Mouse (Mus musculus) kidney, embryonic 14.5 days (tissue): Measurements from ENCODE around the gene Trp53i13. TPM values are rescaled to one million over a fixed set of nuclear protein-coding genes. Genes with fewer than 3 reads are reported as not detected.

ENCODE experiments used
- ATAC-seq: fragments of 200-750 bp; cut with Nextera tagmentation; 2 replicates; pipeline ENCODE4 v1.8.0; 2017; ENCODE audit warnings: moderate number of reproducible peaks, mild to moderate bottlenecking, moderate TSS enrichment, moderate library complexity; ENCODE audit not compliant: low FRiP score, low TSS enrichment
- H3K27ac ChIP-seq: fragments of 300-500 bp; sonication (generic); 2 replicates; pipeline ENCODE4 v1.5.1; 2014; ENCODE audit warnings: low read depth, mild to moderate bottlenecking, low read length, moderate library complexity, mixed read lengths
- H3K27me3 ChIP-seq: fragments of 300-500 bp; sonication (generic); 2 replicates; pipeline ENCODE4 v1.6.1; 2014; ENCODE audit warnings: mild to moderate bottlenecking, low read length; ENCODE audit not compliant: control insufficient read depth, insufficient read depth
- H3K36me3 ChIP-seq: fragments of 300-500 bp; sonication (generic); 2 replicates; pipeline ENCODE4 v1.6.1; 2014; ENCODE audit warnings: low read length, mixed read lengths; ENCODE audit not compliant: control insufficient read depth, insufficient read depth
- H3K4me1 ChIP-seq: fragments of 300-500 bp; sonication (generic); 2 replicates; pipeline ENCODE4 v1.6.1; 2014; ENCODE audit warnings: low read length, mixed read lengths; ENCODE audit not compliant: control insufficient read depth, insufficient read depth
- H3K4me2 ChIP-seq: fragments of 300-500 bp; sonication (generic); replicated peaks from 2 replicates; pipeline ENCODE4 v1.6.1; 2014; ENCODE audit warnings: low read depth, mild to moderate bottlenecking, low read length
- H3K4me3 ChIP-seq: fragments of 300-500 bp; sonication (generic); 2 replicates; pipeline ENCODE4 v1.5.1; 2014; ENCODE audit warnings: mild to moderate bottlenecking, low read length
- H3K9ac ChIP-seq: fragments of 300-500 bp; sonication (generic); 2 replicates; pipeline ENCODE4 v1.6.1; 2014; ENCODE audit warnings: low read depth, mild to moderate bottlenecking, low read length, moderate library complexity
- H3K9me3 ChIP-seq: fragments of 300-500 bp; sonication (generic); 2 replicates; pipeline ENCODE4 v1.6.1; 2016; ENCODE audit warnings: low read length; ENCODE audit not compliant: control insufficient read depth
- WGBS: fragments of 180-500 bp; shearing (Covaris S2); extraction: QIAGEN DNeasy Blood & Tissue Kit; methylation state at CpG from one replicate; pipeline ENCODE4 v1.1.7; 2014; 5-methylcytosine and 5-hydroxymethylcytosine counted together
- polyA plus RNA-seq: library from polyadenylated mRNA; unstranded; fragments of >200 nt; fragmentation: Nextera tagmentation; extraction: Ambion mirVana; gene quantifications from 2 replicates; pipeline ENCODE4 v1.2.1, GENCODE M21; 2014

Gene Trp53i13
- polyA plus RNA-seq, 1 experiment from 2014 or later = 36.9 TPM

GRCm38 (mm10) chr11:77472775-77473174 lies 43.0 kb downstream of the Trp53i13 start:
- H3K27me3 ChIP-seq = peaks cover 5% of the 10 kb centered on the region; the same call in 1 of the 2 replicates
- H3K4me1 ChIP-seq = peaks cover under 1% of the 10 kb centered on the region
- no peak overlapping the region for H3K4me3 ChIP-seq
- peaks cover 32% of the 10 kb centered on the region for H3K36me3 ChIP-seq
- H3K9me3 ChIP-seq = no peaks in the 10 kb centered on the region
- H3K27ac ChIP-seq = no peak overlapping the region
- no peak overlapping the region for H3K4me2 ChIP-seq
- no peak for ATAC-seq
- no peak overlapping the region for H3K9ac ChIP-seq
- WGBS = 88% methylated on average over 16 of the region's 16 CpGs

GRCm38 (mm10) chr11:77471407-77471806 lies 44.4 kb downstream of the Trp53i13 start:
- no peak for ATAC-seq
- H3K4me1 ChIP-seq = peaks cover 5% of the 10 kb centered on the region
- 78% methylated on average over 29 of the region's 29 CpGs for whole genome bisulfite sequencing
- H3K27ac ChIP-seq = no peak overlapping the region
- peaks cover 19% of the 10 kb centered on the region for H3K27me3 ChIP-seq
- peaks cover 32% of the 10 kb centered on the region for H3K36me3 ChIP-seq
- H3K4me2 ChIP-seq = no peak overlapping the region
- no peak overlapping the region for H3K4me3 ChIP-seq
- no peaks in the 10 kb centered on the region for H3K9me3 ChIP-seq
- no peak overlapping the region for H3K9ac ChIP-seq

GRCm38 (mm10) chr11:77468397-77468796 lies 47.4 kb downstream of the Trp53i13 start:
- Histone ChIP-seq H3K4me3 (no peak overlapping the region), H3K27me3 (peaks cover 35% of the 10 kb centered on the region)

GRCm38 (mm10) chr11:77467784-77468183 lies 48.0 kb downstream of the Trp53i13 start:
- no peak overlapping the region for H3K27ac ChIP-seq
- 15% methylated on average over 20 of the region's 20 CpGs for WGBS
- peaks cover 21% of the 10 kb centered on the region for H3K36me3 ChIP-seq
- peak overlapping the region; percentile 34 for H3K4me2 ChIP-seq
- ATAC-seq = peak; percentile 36; the same call in 1 of the 2 replicates
- H3K4me3 ChIP-seq = no peak overlapping the region; the same call in 1 of the 2 replicates
- H3K9ac ChIP-seq = no peak overlapping the region
- peaks cover 38% of the 10 kb centered on the region for H3K27me3 ChIP-seq
- peaks cover 7% of the 10 kb centered on the region for H3K4me1 ChIP-seq
- H3K9me3 ChIP-seq = no peaks in the 10 kb centered on the region

More at GRCm38 (mm10) chr11:77468397-77468796, 47.4 kb downstream of the Trp53i13 start:
- Histone ChIP-seq H3K9me3 (no peaks in the 10 kb centered on the region), H3K4me2 (no peak overlapping the region), H3K9ac (no peak overlapping the region), H3K4me1 (peaks cover 5% of the 10 kb centered on the region), H3K27ac (no peak overlapping the region), H3K36me3 (peaks cover 26% of the 10 kb centered on the region)
- 87% methylated on average over 9 of the region's 9 CpGs for WGBS
- no peak for ATAC-seq

GRCm38 (mm10) chr11:77467157-77467556 lies 48.6 kb downstream of the Trp53i13 start:
- Histone ChIP-seq H3K36me3 (peaks cover 14% of the 10 kb centered on the region), H3K4me3 (peak overlapping the region; percentile 8; the same call in 1 of the 2 replicates), H3K9me3 (no peaks in the 10 kb centered on the region), H3K4me2 (peak overlapping the region; percentile 25; the same call in 1 of the 2 replicates), H3K9ac (no peak overlapping the region), H3K27ac (no peak overlapping the region), H3K4me1 (peaks cover 12% of the 10 kb centered on the region), H3K27me3 (peaks cover 42% of the 10 kb centered on the region)
- WGBS = 2% methylated on average over 25 of the region's 25 CpGs
- ATAC-seq = peak; percentile 28; the same call in 1 of the 2 replicates

- Histone ChIP-seq H3K27ac (no peak overlapping the region), H3K4me2 (peak overlapping the region; percentile 25; the same call in 1 of the 2 replicates), H3K27me3 (peaks cover 46% of the 10 kb centered on the region), H3K4me1 (peaks cover 17% of the 10 kb centered on the region), H3K36me3 (peaks cover 8% of the 10 kb centered on the region; the same call in 1 of the 2 replicates), H3K4me3 (no peak overlapping the region), H3K9me3 (no peaks in the 10 kb centered on the region), H3K9ac (no peak overlapping the region)
- ATAC-seq = no peak
- WGBS = 31% methylated on average over 9 of the region's 9 CpGs
These were observed 49.2 kb downstream of the Trp53i13 start for GRCm38 (mm10) chr11:77466544-77466943.

- Histone ChIP-seq H3K36me3 (no peaks in the 10 kb centered on the region), H3K9me3 (no peaks in the 10 kb centered on the region), H3K9ac (no peak overlapping the region), H3K4me1 (peaks cover 17% of the 10 kb centered on the region), H3K4me3 (no peak overlapping the region), H3K27ac (no peak overlapping the region), H3K4me2 (no peak overlapping the region), H3K27me3 (peaks cover 50% of the 10 kb centered on the region)
- ATAC-seq = no peak
- WGBS = 62% methylated on average over 3 of the region's 3 CpGs
These were observed 50.7 kb downstream of the Trp53i13 start for GRCm38 (mm10) chr11:77465111-77465510.

- WGBS = 43% methylated on average over 4 of the region's 4 CpGs
- no peak for ATAC-seq
- H3K27me3 ChIP-seq = peaks cover 50% of the 10 kb centered on the region
These were observed 51.1 kb downstream of the Trp53i13 start for GRCm38 (mm10) chr11:77464684-77465083.

GRCm38 (mm10) chr11:77463786-77464185 lies 52.0 kb downstream of the Trp53i13 start:
- no peak overlapping the region for H3K4me2 ChIP-seq
- peaks cover 17% of the 10 kb centered on the region for H3K4me1 ChIP-seq
- no peak for ATAC-seq
- H3K9ac ChIP-seq = no peak overlapping the region
- peaks cover 50% of the 10 kb centered on the region for H3K27me3 ChIP-seq
- 72% methylated on average over 10 of the region's 10 CpGs for WGBS
- no peaks in the 10 kb centered on the region for H3K36me3 ChIP-seq
- no peaks in the 10 kb centered on the region for H3K9me3 ChIP-seq
- no peak overlapping the region for H3K4me3 ChIP-seq
- no peak overlapping the region for H3K27ac ChIP-seq

More at GRCm38 (mm10) chr11:77464684-77465083, 51.1 kb downstream of the Trp53i13 start:
- no peak overlapping the region for H3K4me3 ChIP-seq
- no peak overlapping the region for H3K4me2 ChIP-seq
- no peak overlapping the region for H3K9ac ChIP-seq
- no peaks in the 10 kb centered on the region for H3K9me3 ChIP-seq
- H3K27ac ChIP-seq = no peak overlapping the region
- H3K4me1 ChIP-seq = peaks cover 17% of the 10 kb centered on the region
- no peaks in the 10 kb centered on the region for H3K36me3 ChIP-seq
